Mouse (Mus musculus) heart, postnatal 0 days (tissue): ENCODE measurements at regions not wholly inside any gene's neighbourhood (a gene's known extent, or its start where the extent isn't known, plus 50 kb on each side); places are given as distances from the start of the nearest gene placed in this dataset.

Experiments
- CTCF ChIP-seq: IDR thresholded peaks from 2 replicates; pipeline ENCODE4 v1.5.1; 2016; ENCODE audit warnings: antibody characterized with exemption, control low read depth, low read depth
- EP300 ChIP-seq: IDR thresholded peaks from 2 replicates; pipeline ENCODE4 v1.6.1; 2016; ENCODE audit warnings: antibody characterized with exemption, low read depth

DNA sequence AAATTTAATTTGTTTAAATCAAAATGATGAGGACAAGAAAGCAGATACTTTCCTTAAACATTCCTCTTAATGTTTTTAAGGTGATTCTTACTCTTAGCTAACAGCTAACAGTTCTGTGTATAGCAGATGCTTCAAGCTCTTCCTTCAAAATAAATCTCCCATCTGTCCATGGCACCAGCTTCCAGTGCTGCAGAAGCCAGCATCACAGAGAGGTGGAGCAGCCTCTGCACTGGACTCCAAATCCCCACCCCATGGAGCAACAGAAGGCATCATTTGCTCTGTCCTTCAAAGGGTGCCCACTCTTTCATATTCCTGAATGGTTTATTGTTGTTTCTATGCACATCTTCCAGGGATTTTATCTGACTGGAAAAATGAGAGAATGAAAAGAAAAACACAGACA, 183.1 kb downstream of the Lrrc3b start:
- TF ChIP-seq CTCF (no peak), EP300 (no peak)
